25 mouse cellular contexts compared by ENCODE assay signal in genomic region chr13:96588642-96589041, GRCm38 (mm10).
"Had no signal": no experiment of that assay in that cellular context is flagged by ENCODE, and none has a peak within 500 bp of the region (broad histone marks: within the 10 kb centered on the region; RNA-seq: fewer than 3 reads in every experiment).

No protein-coding gene starts in this region.

- H3K9me3 ChIP-seq: heart, embryonic 10.5 days; heart, embryonic 13.5 days; heart, embryonic 15.5 days; hindbrain, embryonic 13.5 days; hindbrain, embryonic 15.5 days; kidney, embryonic 15.5 days; limb, embryonic 12.5 days; limb, embryonic 15.5 days; liver, embryonic 12.5 days had no signal

- H3K9ac ChIP-seq: heart, embryonic 13.5 days; heart, embryonic 15.5 days; hindbrain, embryonic 13.5 days; hindbrain, embryonic 15.5 days; kidney, embryonic 15.5 days; limb, embryonic 12.5 days; limb, embryonic 15.5 days; liver, embryonic 12.5 days had no signal

- H3K27ac ChIP-seq: gastrocnemius, adult 2 months; heart, embryonic 10.5 days; heart, embryonic 13.5 days; heart, embryonic 15.5 days; hindbrain, embryonic 13.5 days; hindbrain, embryonic 15.5 days; hindbrain, postnatal 0 days; kidney, embryonic 15.5 days; kidney, postnatal 0 days; limb, embryonic 12.5 days; limb, embryonic 15.5 days; liver, embryonic 12.5 days had no signal

- H3K4me2 ChIP-seq: heart, embryonic 13.5 days; heart, embryonic 15.5 days; hindbrain, embryonic 13.5 days; hindbrain, embryonic 15.5 days; kidney, embryonic 15.5 days; limb, embryonic 12.5 days; limb, embryonic 15.5 days; liver, embryonic 12.5 days had no signal

- H3K36me3 ChIP-seq: heart, embryonic 10.5 days; heart, embryonic 13.5 days; heart, embryonic 15.5 days; hindbrain, embryonic 13.5 days; hindbrain, embryonic 15.5 days; kidney, embryonic 15.5 days; limb, embryonic 12.5 days; limb, embryonic 15.5 days had no signal

- H3K27me3 ChIP-seq: heart, embryonic 13.5 days; heart, embryonic 15.5 days; hindbrain, embryonic 13.5 days; hindbrain, embryonic 15.5 days; kidney, embryonic 15.5 days; limb, embryonic 12.5 days; limb, embryonic 15.5 days; liver, embryonic 12.5 days had no signal

- DNase-seq: gastrocnemius, adult 2 months; gastrocnemius, postnatal 10 days; gastrocnemius, postnatal 25 days; heart, adult 18-20 months; heart, postnatal 14 days; heart, postnatal 36 days; kidney, adult 11 months; kidney, adult 2 months; kidney, adult 9 months; kidney, postnatal 14 days; kidney, postnatal 36 days; layer of hippocampus, adult 9-11 months; layer of hippocampus, postnatal 36 days; left cerebral cortex, postnatal 4 days had no signal

- ATAC-seq: hindbrain, postnatal 0 days; liver, embryonic 12.5 days had no signal

- H3K4me1 ChIP-seq: heart, embryonic 10.5 days; kidney, embryonic 15.5 days; limb, embryonic 12.5 days had no signal

- H3K4me3 ChIP-seq: gastrocnemius, adult 2 months; heart, embryonic 10.5 days; heart, embryonic 13.5 days; heart, embryonic 15.5 days; hindbrain, embryonic 13.5 days; hindbrain, embryonic 15.5 days; kidney, embryonic 15.5 days; limb, embryonic 12.5 days; limb, embryonic 15.5 days; liver, embryonic 12.5 days had no signal
